Mouse (Mus musculus) heart, adult 11 months (tissue): ENCODE measurements at regions not wholly inside any gene's neighbourhood (a gene's known extent, or its start where the extent isn't known, plus 50 kb on each side); places are given as distances from the start of the nearest gene placed in this dataset.

Source experiments
- DNase-seq: peaks from one replicate; pipeline ENCODE4 v3.0.0; 2022

- DNase-seq = no peak
Observed at GRCm38 (mm10) chr16:23672375-23672774, 151.8 kb upstream of the Masp1 start.

DNA sequence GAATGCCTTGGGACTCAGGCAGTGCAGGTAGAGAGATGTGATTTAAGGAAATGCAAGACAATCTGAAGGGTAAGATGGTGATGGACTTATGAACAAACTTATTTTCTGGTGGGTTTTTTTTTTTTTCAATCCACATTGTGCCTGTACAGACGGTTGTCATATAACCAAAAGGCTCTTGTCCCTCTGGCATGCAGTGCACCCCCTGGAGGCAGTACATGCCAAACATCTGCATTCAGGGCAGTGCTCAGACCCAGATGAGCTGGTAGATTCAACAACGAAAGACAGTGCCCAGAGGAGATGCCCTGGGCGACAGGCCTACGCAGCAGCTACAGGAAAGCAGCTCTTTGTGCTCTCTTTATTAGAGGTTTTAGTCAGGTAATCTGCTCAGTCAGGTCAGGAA lies 149.5 kb upstream of the Masp1 start:
- no peak for DNase-seq

GRCm38 (mm10) chr16:23669651-23670050 lies 149.0 kb upstream of the Masp1 start:
- DNase-seq = no peak
